Mouse (Mus musculus) left cerebral cortex, postnatal 10 days (tissue): ENCODE measurements around the gene Tns1. TPM values are rescaled to one million over a fixed set of nuclear protein-coding genes. Genes with fewer than 3 reads are reported as not detected.

Experiments
- DNase-seq, 2 experiments: peaks; one replicate each; pipeline ENCODE4 v3.0.0; 2021 to 2022; ENCODE audit warnings: low spot score in 2 of 2, mixed read lengths in 1 of 2; ENCODE audit errors: extremely low spot score in 1 of 2
- intact Hi-C: fragments of 180-260 bp; cut with DNase I; formaldehyde crosslinking; loops from one replicate; pipeline ENCODE4 v1.15.1; 2025
- total RNA-seq, 2 experiments: library from RNA; stranded (reverse); gene quantifications; 2 replicates each; pipeline ENCODE4 v1.2.3; 2021

The Tns1 gene
- total RNA-seq, 2 experiments from 2014 or later: 29.3 to 29.8 TPM

DNA sequence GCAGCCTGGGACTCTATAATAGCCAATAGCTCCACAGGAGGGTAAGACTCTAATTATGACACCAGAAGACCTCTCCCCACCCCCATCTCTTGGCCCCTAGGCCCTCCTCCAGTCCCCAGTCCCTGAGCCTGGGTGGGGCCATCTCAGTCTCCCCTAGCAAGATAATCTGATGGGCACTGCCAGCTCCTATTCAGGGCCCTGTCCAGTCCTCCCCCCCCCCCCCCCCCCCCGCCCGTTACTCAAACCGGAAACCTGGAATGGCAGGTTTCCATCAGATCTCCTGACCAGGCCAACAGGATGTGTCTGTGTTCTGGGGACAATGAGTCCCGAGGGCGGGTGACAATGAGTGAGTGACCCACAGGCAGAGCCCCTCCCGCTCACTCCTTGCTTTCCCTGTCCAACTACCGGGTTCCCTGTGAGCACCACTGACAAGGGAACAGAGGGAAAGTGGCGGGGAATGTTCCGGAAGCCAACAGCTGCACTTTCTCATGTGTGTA is 136.5 kb downstream of the Tns1 start:
- intact Hi-C loops: loop anchor here (2.0 to 5.0 kb wide), 2 partner anchors 85 to 135 kb away; partner anchors contain the start of gene Tns1
- peak in 1 of 2 experiments; percentile 70 for DNase-seq

DNA sequence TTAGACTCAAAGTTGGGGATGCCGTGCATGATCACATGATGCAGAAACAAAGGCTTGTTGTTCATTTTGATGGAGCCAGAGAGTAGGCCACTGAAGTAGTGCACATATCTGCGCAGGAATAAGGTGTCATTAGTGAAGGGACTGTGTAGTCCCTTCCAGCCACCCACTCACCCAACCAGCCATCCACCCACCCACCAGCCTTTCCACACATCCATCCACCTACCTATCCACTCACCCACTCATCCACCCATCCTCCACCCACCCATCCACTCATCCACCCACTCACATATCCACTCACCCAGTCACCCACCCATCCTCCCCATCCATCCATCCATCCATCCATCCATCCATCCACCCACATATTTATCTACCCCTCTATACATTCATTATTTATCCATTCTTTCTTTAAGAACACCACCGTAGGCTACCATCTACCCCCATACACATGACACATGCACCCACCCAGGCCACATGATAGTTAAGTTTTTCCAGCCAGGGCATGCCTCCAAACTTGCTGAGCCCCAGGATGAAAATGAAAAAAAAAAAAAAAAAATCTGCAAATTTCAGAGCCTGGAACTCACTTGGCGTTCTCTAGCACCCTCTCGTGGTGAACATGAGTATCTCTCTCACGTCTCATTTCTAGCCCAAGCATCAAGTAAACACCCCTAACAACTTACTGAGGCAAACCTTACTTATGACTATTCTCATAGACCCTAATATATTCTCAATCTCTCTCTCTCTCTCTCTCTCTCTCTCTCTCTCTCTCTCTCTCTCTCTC is 137.8 kb downstream of the Tns1 start:
- DNase-seq: peak; percentile 47 to 61
- intact Hi-C loops: loop anchor here (2.0 to 5.0 kb wide), 2 partner anchors 84 to 136 kb away; partner anchors contain the start of gene Tns1

DNA sequence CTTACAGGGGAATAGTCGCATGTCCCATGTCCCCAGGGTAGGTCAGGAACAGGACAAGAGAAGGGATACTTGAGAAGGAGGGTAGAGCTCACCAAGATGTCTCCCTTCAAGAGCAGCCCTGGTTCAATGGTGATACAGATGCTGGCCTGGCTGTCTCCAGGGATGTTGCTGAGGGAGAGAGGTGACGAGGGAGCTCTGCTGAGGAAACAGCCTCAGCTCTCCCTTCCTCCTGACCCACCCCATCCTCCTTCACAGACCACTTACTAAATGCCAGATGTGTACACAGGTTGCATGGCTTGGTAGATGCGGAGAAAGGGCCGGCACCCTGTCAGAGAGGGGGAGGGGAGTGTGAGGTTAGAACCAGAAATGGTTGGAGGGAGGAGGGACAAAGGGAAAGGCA is 138.6 kb downstream of the Tns1 start:
- intact Hi-C loops: loop anchor here (2.0 to 5.0 kb wide), 2 partner anchors 83 to 137 kb away; partner anchors contain the start of gene Tns1
- no peak for DNase-seq

DNA sequence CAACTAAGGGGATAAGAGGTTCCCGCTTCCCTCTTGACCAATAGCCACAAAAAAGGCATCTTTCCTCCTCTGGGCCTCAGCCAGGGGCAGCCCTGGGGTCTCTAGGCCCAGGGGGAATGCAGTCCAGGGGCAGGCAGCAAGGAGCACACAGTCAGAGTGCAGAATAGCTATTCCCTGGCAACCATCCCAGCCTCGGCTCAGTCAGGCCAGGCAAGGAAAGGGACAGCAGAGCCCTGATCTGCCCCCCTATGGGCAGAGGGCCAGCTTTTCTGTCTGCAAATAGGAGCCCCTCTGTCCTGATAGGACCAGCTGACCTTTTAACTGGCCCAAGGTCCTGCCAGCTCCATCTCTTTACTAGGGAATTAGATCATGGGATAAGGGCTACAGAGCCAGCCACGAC is 145.0 kb downstream of the Tns1 start:
- intact Hi-C loops: no loop called here
- peak; percentile 45 to 74 for DNase-seq

DNA sequence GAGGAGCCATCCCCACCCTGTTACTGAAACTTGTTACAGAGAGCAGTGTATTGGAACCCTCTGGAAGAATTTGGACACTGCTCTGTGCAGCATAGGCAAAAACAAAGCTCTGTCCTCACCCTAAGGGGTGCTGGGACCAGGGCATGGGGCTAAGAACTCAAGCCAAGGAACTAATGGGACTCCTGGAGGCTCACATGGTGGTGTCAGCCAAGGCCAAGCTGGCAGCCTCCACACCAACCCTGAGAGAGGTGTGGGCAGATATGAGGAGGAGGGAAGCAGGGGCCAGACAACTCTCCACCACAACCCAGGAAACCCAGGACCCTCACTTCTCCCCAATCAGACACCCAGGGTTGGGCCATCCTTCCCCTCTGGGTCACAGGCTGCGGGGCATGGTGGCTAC is 145.7 kb downstream of the Tns1 start:
- intact Hi-C loops: no loop called here
- no peak for DNase-seq

DNA sequence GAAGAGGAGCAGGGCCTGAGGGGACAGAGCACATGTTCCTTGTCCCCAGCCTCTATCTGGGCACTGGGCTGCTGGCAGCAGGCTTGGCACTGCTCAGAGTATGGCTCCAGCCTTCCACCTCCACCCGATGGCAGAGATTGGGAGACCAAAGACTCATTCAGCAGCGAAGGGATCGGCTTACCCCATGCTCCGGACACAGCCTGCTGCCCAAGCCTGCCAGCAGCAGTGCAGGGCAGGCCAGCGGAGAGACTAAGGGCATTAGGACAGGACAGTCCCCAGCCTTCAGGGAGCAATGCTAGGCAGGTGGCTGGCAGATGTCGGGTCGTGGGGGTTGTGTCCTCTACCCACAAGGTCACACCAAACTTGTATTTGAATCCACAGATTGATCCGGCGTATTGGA is 150.3 kb downstream of the Tns1 start:
- intact Hi-C loops: no loop called here

DNA sequence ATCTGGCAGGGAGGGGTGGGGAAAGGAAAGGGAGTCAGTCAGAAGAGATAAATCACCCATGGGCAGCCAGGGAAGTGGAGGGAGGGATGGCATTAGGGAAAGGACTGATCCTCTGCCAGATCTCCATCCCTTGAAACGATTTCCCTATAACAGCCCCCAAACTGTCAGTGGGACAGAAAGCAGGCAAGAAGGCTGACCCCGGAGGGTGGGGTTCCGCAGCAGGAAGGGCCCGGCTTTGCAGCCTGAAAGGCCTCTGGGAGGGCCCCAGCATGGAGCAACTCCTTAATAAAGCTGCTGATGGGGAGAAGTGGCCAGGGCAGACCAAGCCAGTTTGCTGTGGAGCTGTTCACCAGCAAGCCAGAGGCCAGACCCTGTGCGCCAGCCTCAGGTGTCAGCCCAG is 151.5 kb downstream of the Tns1 start:
- no peak for DNase-seq
- intact Hi-C loops: no loop called here

More for the DNA sequence above, 150.3 kb downstream of the Tns1 start:
- DNase-seq: no peak

DNA sequence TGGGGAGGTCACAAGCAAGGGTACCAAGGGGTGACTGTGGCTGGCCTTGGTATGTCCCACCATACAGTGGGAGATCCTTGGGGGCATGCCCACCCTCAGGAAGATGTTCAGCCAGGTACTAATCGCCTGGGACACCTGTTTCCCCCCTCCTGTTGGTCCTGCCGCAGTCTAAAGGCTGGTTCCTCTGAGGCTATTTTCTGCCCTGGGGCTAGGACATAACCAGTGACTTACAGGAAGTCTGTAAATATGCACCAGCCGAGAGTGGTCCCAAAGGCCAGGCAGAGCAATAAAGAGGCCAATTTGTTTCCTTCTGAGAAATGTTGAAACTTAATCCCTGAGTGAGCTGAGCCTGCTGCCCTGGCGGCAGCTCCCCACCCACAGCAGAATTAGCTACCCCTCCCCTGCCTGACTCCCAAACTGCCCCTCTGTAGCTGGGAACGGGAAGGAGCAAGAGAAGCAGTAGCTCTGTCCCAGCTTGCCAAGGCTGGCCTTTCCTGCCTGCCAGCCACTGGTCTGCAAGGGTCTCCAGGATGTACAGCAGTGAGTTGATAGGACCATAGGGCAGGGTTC is 154.0 kb downstream of the Tns1 start:
- no peak for DNase-seq
- intact Hi-C loops: no loop called here

DNA sequence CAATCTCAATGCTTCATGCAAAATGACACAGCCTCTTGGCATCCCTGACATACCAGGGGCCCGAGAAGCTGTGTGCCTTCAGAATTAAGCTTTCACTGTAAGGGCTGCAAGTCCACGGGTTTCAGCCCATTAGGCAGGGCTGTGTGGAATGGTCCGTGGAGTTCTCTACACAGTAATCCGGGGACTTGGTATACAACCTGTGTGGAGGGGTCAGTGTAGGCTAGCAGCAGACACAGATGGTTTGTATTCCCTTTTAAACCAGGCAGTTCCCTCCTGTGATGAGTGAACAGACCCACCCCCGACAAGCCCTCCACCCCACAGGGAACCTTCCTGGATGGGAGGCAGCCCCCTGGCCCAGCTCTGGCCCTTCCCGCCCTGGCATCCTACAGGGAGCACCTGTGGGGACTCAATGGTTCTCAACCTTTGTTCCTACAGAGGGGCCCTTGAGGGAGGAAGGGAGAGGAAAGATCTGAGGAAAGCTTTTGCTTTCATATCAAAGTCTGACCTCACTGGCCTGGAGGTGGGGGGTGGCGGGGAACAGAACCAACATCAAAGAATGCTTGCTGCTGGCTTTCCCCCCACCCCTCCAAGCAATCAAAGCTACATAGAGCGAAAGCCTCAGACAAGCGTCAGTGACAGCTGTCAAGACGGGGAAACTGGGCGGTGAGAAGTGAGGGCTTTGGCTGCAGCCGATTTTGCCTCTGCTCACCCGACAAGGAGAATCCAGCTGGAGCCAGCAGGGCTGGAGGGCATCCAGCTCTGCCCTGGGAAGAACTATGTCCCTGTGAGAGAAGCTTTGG is 155.3 kb downstream of the Tns1 start:
- intact Hi-C loops: no loop called here
- DNase-seq: peak in 1 of 2 experiments; percentile 81

DNA sequence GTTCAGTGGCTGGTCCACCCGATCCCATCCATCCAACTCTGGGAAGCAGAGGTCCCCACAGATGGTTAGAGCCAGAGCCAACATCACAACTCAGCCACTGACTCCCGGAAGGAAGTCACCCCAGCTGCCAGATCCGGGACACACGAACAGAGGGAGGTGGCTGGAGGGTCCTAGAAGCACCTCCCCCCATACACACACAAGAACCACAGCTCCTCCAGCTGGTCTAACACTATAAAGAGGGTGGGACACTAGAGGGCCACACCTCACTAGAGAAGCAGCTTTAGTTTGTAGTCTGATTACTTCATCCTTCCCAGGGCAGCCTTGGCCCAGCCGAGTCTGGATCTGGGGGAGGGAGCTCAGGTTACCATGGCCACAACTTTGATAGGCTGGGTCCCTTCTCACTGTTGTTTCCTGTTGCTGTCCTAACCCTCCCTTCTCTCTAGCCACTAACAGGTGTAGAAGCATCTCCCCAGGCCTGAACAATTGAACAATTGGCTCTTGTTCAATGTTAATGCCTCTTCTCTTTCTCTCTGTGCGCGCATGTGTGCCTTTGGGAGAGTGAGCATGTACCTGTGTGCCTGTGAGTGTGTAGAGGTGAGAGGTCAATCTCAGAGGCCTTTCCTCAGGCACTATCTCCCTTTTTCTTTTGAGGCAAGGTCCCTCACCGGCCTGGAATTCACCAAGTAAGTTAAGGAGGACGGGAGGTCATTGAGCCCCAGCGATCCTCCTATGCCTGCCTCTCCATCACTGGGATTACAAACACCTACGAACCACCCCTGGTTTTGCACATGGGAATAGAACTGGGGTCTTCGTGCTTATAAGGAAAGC is 157.6 kb downstream of the Tns1 start:
- intact Hi-C loops: no loop called here

DNA sequence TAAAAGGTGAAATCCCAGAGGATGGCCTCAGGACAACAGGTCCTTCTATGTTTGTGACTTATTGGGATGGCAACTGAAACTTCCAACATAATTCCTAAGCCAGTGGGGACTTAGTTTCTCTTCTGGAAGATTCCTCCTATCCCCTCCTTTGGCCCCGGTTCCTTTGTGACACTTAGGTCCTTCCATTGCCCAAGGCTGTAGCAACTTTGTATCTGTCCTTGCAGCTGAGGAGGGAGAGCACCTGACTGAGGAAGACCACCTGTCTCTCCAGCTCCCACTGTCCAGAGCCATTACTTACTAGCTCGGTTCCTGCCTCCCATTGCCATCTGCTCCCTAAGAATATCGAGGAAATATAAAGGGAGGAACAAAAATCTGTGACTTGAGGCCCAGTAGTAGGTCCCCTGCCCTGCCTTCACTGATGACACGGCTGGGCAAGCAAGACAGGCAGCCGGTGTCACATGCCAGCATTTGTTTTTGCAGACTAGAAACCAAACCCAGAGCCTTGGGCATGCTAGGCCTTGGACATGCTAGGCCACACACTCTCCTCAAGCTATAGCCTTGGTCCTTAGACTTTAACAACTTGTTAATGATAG is 160.0 kb downstream of the Tns1 start:
- no peak for DNase-seq
- intact Hi-C loops: no loop called here

More for the DNA sequence above, 157.6 kb downstream of the Tns1 start:
- DNase-seq: peak in 1 of 2 experiments; percentile 70

DNA sequence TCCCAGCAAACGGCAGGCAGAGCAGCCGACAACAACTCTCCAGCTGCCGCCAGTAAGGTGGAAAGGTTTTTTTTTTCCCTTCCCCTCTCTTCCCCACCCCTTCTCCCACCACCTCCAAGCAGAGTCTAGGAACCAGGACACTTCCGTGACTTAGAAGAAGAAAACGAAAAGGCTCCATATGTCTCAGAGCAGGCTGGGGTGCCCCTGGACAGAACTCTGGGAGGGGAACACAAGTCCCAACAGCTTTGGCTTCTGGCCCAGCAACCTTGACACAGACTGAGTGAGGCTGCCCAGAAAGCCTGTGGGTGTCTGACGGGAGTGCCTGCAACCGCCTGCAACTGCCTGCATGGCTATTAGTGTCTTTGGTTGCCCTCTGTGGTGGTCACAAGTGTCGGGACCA is 160.6 kb downstream of the Tns1 start:
- DNase-seq: peak in 1 of 2 experiments; percentile 77
- intact Hi-C loops: no loop called here

DNA sequence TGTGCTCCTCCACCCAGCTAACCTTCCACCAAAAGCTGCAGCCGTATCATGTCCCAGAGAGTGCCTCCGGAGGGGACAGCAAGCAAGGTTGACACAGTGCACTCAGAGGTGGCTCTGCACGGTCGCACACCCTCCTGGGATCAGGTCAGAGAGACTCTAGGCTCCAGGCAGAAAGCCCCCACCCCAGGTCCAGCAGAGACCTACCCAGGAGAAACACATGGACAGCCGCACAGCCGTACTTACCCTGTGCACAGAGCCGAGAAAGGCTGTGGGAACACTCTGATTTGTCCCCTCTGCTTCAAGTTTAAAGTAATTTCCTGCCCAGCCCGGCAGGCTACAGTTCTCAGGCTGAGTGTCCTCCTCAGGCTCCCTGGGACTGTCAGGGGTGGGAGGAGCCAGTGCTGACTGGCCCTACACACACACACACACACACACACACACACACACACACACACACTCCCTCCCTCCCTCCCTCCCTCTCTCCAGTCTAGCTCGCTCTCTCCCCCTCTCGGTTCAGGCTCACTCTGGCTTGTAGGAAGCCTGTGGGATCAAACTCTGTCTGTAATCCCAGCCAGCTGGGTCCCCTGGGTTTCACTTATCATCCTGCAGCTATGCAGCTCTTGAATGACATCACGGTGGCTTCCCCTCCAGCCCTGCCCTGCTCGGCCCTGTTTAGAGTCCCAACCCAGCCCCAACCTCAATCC is 161.4 kb downstream of the Tns1 start:
- DNase-seq: peak in 1 of 2 experiments; percentile 82
- intact Hi-C loops: no loop called here

DNA sequence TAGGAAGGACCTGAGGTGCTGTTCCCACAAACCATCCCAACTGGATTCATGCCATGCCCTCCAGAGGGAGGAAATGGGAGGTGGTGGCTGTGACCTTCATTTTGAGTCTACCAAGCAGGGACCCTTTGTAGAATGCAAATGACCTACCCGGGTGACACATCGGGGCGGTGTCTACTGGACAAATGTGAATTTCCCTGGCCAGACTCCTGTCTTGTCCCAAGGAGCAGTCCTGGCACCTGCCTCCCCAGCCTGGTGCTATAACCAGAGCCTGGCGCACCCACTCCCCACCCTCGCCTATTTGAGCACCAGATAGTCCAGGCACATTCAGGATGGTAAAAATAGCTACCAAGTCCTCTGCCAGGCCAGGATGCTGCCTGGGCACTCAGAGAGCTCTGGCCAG is 162.2 kb downstream of the Tns1 start:
- intact Hi-C loops: no loop called here
- DNase-seq: no peak

DNA sequence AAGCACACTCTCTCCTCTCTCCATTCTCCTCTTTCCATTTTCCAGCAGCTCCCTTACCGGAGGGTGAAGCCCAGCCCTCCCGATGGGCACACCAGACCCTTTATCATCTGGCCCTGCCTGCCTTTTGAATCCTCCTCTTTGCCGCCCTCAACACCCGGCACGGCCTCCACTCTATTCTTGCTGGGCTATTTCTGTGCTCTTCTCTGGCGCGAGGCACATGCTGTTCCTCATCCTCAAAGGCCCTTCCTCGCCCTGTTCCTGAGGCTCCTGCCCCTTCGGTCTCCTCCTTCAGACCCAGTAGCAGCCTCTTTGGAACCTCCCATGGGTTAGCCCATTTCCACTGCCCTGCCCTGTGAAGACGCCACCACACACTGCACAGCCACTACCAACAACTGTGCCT is 164.5 kb downstream of the Tns1 start:
- intact Hi-C loops: no loop called here

DNA sequence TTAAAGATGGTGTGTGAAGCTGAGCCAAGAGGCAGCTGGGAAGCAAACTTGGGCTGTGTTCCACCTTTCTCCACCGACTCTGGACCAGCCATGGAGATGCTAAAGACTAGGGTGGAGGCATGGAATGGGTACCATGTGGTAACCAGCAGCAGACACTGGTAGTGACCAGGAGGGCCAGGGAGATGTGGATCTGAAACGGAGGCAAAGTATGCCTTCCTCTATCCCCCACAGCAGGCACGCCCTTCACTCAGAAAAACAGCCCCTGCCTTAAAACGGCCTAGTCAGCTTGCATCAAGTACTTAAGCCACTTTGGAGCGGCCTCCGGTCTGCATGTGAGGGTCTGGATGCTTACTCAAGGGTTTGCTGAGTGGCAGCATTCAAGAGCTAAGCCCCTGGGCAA is 164.9 kb downstream of the Tns1 start:
- intact Hi-C loops: no loop called here
- DNase-seq: no peak

More for the DNA sequence above, 164.5 kb downstream of the Tns1 start:
- no peak for DNase-seq

DNA sequence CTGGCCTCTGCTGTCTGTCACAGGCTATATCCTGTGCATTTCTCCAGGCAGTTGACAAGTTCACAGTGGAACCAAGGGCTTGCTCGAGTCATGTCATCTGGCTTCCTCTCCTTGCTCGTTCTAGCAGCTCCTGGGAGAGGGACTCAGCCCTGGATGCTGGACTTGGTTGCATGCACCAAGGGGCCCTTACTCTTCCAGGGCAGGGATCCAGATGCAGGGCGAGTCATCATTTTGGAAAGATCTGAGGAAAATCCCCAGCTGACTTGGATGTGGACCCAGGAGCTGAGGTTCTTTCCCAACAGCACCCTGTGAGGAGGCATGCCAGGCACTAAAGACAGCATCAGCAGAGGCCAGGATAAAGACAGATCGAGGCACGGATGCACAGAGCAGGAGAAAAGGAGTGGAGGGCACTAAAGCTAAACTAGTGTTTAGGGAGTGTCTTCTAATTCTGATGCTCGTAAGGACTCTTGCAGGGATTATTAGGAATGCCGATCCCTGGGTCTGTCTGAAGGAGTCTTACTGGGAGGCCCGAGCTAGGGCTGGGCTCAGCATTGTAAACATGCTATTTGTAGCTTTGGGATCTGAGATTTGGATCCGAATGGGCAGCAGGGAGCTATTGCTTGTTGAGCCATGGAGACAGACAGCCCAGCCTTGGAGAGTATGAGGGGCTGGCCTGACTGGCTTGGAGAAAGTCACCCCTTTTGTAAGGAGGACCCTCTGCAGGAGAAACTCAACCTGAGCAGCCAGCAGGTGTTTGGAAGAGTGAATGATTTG is 165.9 kb downstream of the Tns1 start:
- intact Hi-C loops: no loop called here
- no peak for DNase-seq
